8 mouse cellular contexts compared by ENCODE assay signal in genomic region chr11:105021071-105021470, GRCm38 (mm10). TPM values are rescaled to one million over a fixed set of nuclear protein-coding genes. Genes with fewer than 3 reads are reported as not detected.
DNase-seq lines count a peak whose midpoint lies in the region; ATAC-seq and TF ChIP-seq lines count a peak whose summit lies in the region.
"Had no signal": no experiment of that assay in that cellular context is flagged by ENCODE, and none has a peak within 500 bp of the region (broad histone marks: within the 10 kb centered on the region; RNA-seq: fewer than 3 reads in every experiment).

No protein-coding gene starts in this region.

- no peaks in the 10 kb centered on the region for H3K27me3 ChIP-seq in liver, embryonic 14.5 days (ENCODE audit: control insufficient read depth, insufficient read depth, low read length)

- no peak overlapping the region for H3K4me3 ChIP-seq in ES-E14 (ENCODE audit: insufficient read depth in 1 of 2, low read depth in 1 of 2, low read length in 2 of 2, poor library complexity in 1 of 2, severe bottlenecking in 1 of 2)
- no peak overlapping the region for H3K4me3 ChIP-seq in liver, embryonic 14.5 days (ENCODE audit: insufficient read depth in 1 of 2, low read depth in 2 of 2, low read length in 2 of 2)
- H3K4me3 ChIP-seq in lung, adult 2 months (replicated peaks; ENCODE audit: extremely low read depth, low read depth, low read length), result no peak overlapping the region

- H3K4me2 ChIP-seq in liver, embryonic 14.5 days (ENCODE audit: low read depth), result no peak overlapping the region

- no peaks in the 10 kb centered on the region for H3K36me3 ChIP-seq in ES-E14 (ENCODE audit: control insufficient read depth, insufficient read depth, low read length, poor library complexity, severe bottlenecking)
- H3K36me3 ChIP-seq in liver, embryonic 14.5 days (replicated peaks; ENCODE audit: control insufficient read depth, insufficient read depth, low read depth), result no peaks in the 10 kb centered on the region

- no peak overlapping the region for H3K27ac ChIP-seq in ES-E14 (ENCODE audit: insufficient read depth, low read depth, low read length, poor library complexity, severe bottlenecking)
- no peak overlapping the region for H3K27ac ChIP-seq in liver, embryonic 14.5 days

- H3K9ac ChIP-seq in ES-E14 (ENCODE audit: insufficient read depth, low read depth, low read length, poor library complexity, severe bottlenecking), result no peak overlapping the region
- H3K9ac ChIP-seq in liver, embryonic 14.5 days (replicated peaks), result no peak overlapping the region

- ATAC-seq in liver, embryonic 14.5 days (ENCODE audit: insufficient read depth), result peak; percentile 79

- WGBS in liver, embryonic 14.5 days (ENCODE audit: insufficient replicate concordance), result 32% methylated on average over 7 of the region's 7 CpGs
- WGBS in lung, adult 2 months, result 66% methylated on average over 7 of the region's 7 CpGs

- TF ChIP-seq EP300 in liver, embryonic 14.5 days (IDR thresholded peaks at IDR 0.05; ENCODE audit: low read depth), result no peak

- H3K4me1 ChIP-seq in ES-E14 (ENCODE audit: control insufficient read depth in 2 of 2, insufficient read depth in 2 of 2, low read length in 2 of 2, poor library complexity in 1 of 2), result no peaks in the 10 kb centered on the region
- peaks cover 0 to 4% of the 10 kb centered on the region in 2 experiments; a peak in 1 of 4 replicates for H3K4me1 ChIP-seq in liver, embryonic 14.5 days (replicated peaks; ENCODE audit: control insufficient read depth in 2 of 2, insufficient read depth in 2 of 2, low read length in 1 of 2)
- no peaks in the 10 kb centered on the region for H3K4me1 ChIP-seq in lung, adult 2 months (ENCODE audit: control insufficient read depth, insufficient read depth, low read length)

- peak; percentile 83 for TF ChIP-seq CTCF in liver, embryonic 14.5 days (IDR thresholded peaks at IDR 0.05; ENCODE audit: low read depth)
- TF ChIP-seq CTCF in lung, adult 2 months (IDR thresholded peaks at IDR 0.05; ENCODE audit: insufficient read depth, low read length), result no peak

- DNase-seq in layer of hippocampus, adult 11-12 months (ENCODE audit: low spot score), result peak; percentile 5
- no peak for DNase-seq in layer of hippocampus, postnatal 36 days
- DNase-seq in ES-E14 (ENCODE audit: low read depth, low spot score), result peak; percentile 48
- peak; percentile 24 for DNase-seq in adrenal gland, postnatal 14 days
- DNase-seq in liver, embryonic 14.5 days (ENCODE audit: low read depth in 3 of 3, low spot score in 3 of 3), result peak; percentile 61 to 73 (median 63)
- DNase-seq in urinary bladder, postnatal 36 days (ENCODE audit: low spot score in 2 of 2), result no peak
- no peak for DNase-seq in lung, adult 2 months

- in situ Hi-C loops in ES-E14 (cut with MboI; ENCODE audit: low sequenced_read_pairs in 2 of 2, unreplicated experiment in 2 of 2), result no loop called here

- H3K9me3 ChIP-seq in ES-E14 (ENCODE audit: control insufficient read depth, insufficient read depth, low read depth, low read length), result no peaks in the 10 kb centered on the region
- no peaks in the 10 kb centered on the region for H3K9me3 ChIP-seq in liver, embryonic 14.5 days (ENCODE audit: control insufficient read depth, low read length)

- TF ChIP-seq POLR2A in lung, adult 2 months (IDR thresholded peaks at IDR 0.05; ENCODE audit: borderline replicate concordance, extremely low read depth, low read depth, low read length), result no peak

TF ChIP-seq in ES-E14, 5 proteins besides CTCF, POLR2A, EP300 and RAD21:
- TF ChIP-seq HCFC1 (IDR thresholded peaks at IDR 0.05; ENCODE audit: borderline replicate concordance, insufficient read depth, low read length) (no peak), MAFK (IDR thresholded peaks at IDR 0.05; ENCODE audit: insufficient read depth, low read depth, low read length) (no peak), ZC3H11A (IDR thresholded peaks at IDR 0.05; ENCODE audit: borderline replicate concordance, low read depth, low read length) (no peak), ZNF384 (IDR thresholded peaks at IDR 0.05; ENCODE audit: low read depth, low read length) (no peak), CHD2 (IDR thresholded peaks at IDR 0.05; ENCODE audit: low read depth, low read length) (no peak)

RNA-seq across cellular contexts. Expression of gene Efcab3, which starts 42.3 kb away (rescaled TPM):
- total RNA-seq in layer of hippocampus, postnatal 36 days (2021), result under 1 TPM; 0.46 to 0.65 TPM
- 0.31 TPM in 1 of 2 replicates, not detected in the other for total RNA-seq in ES-E14 (2012; rRNA removed)
- 0.44 and 0.94 TPM in 2 replicates for total RNA-seq in adrenal gland, postnatal 14 days (2021)
- polyA plus RNA-seq in liver, embryonic 14.5 days (2012; rRNA removed), result 0.03 and 0.37 TPM in 2 replicates
- polyA plus RNA-seq in liver, embryonic 14.5 days (2014; fragmentation: Nextera tagmentation; extraction: Ambion mirVana), result 0.51 TPM in 1 of 2 replicates, not detected in the other
- polyA plus RNA-seq in lung, adult 2 months (2012; rRNA removed), result not detected in 2 replicates
- total RNA-seq: neutrophil, adult 5-6 weeks had no signal

Comparison
In these comparisons a context has a peak if more than half of its experiments do, and no peak if none do; other contexts are left out.
1. DNase-seq: peak in layer of hippocampus, adult 11-12 months (single experiment), ES-E14 (single experiment), adrenal gland, postnatal 14 days (single experiment) and liver, embryonic 14.5 days (3 of 3); none in layer of hippocampus, postnatal 36 days (0 of 2), urinary bladder, postnatal 36 days (0 of 2) and lung, adult 2 months (single experiment).